Mouse (Mus musculus) embryonic facial prominence, embryonic 10.5 days (tissue): ENCODE measurements at regions not wholly inside any gene's neighbourhood (a gene's known extent, or its start where the extent isn't known, plus 50 kb on each side); places are given as distances from the start of the nearest gene placed in this dataset.

Experiments
- DNase-seq: peaks from one replicate; pipeline ENCODE4 v3.0.0-alpha.2; 2017; ENCODE audit warnings: low spot score
- H3K27ac ChIP-seq: fragments of 300-500 bp; sonication (generic); replicated peaks from 2 replicates; pipeline ENCODE4 v1.5.1; 2016; ENCODE audit warnings: mild to moderate bottlenecking
- H3K27me3 ChIP-seq: fragments of 300-500 bp; sonication (generic); replicated peaks from 2 replicates; pipeline ENCODE4 v1.6.1; 2016; ENCODE audit warnings: low read depth, mild to moderate bottlenecking; ENCODE audit not compliant: poor library complexity, severe bottlenecking
- H3K36me3 ChIP-seq: fragments of 300-500 bp; sonication (generic); replicated peaks from 2 replicates; pipeline ENCODE4 v1.6.1; 2016; ENCODE audit warnings: mild to moderate bottlenecking, moderate library complexity
- H3K4me1 ChIP-seq: fragments of 300-500 bp; sonication (generic); 2 replicates; pipeline ENCODE4 v1.6.1; 2016
- H3K4me3 ChIP-seq: fragments of 300-500 bp; sonication (generic); 2 replicates; pipeline ENCODE4 v1.5.1; 2016; ENCODE audit warnings: mild to moderate bottlenecking, moderate library complexity
- H3K9me3 ChIP-seq: fragments of 300-500 bp; sonication (generic); 2 replicates; pipeline ENCODE4 v1.6.1; 2016; ENCODE audit warnings: mild to moderate bottlenecking
- WGBS: fragments of 180-500 bp; shearing (Covaris S2); methylation state at CpG from one replicate; pipeline ENCODE4 v1.1.7; 2016; 5-methylcytosine and 5-hydroxymethylcytosine counted together

DNA sequence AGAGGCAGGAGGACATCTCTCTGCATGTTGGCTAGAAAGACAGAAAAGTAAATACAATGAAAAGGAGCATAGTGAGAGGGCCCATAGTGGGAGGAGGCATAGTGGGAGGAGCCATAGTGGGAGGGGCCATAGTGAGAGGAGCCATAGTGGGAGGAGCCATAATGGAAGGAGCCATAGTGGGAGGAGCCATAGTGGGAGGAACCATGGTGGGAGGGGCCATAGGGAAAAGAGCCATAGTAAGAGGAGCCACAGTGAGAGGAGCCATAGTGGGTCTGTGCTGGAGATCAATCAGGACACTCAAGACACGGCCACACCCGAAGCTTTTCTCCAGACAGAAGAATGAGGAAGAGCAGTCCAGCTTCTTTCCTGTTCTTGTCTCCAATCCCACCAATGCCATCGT lies 58.0 kb upstream of the Ahr start:
- H3K4me1 ChIP-seq = no peaks in the 10 kb centered on the region
- no peak overlapping the region for H3K4me3 ChIP-seq
- no peaks in the 10 kb centered on the region for H3K36me3 ChIP-seq
- no peaks in the 10 kb centered on the region for H3K9me3 ChIP-seq
- no peak for DNase-seq
- no peak overlapping the region for H3K27ac ChIP-seq
- no peaks in the 10 kb centered on the region for H3K27me3 ChIP-seq
- 91% methylated on average over 3 of the region's 3 CpGs for WGBS
